Mouse (Mus musculus): Measurements from ENCODE around the gene Ucma. TPM values are rescaled to one million over a fixed set of nuclear protein-coding genes. Genes with fewer than 3 reads are reported as not detected.

Ucma gene
- polyA plus RNA-seq, 1 experiment from 2014 or later, result not detected

GRCm38 (mm10) chr2:4983987-4984386 is 8.1 kb downstream of the Ucma start:
- no peak for ATAC-seq (ENCODE audit: low read depth)
- WGBS, result 33% methylated on average over 5 of the region's 5 CpGs
- no peaks in the 10 kb centered on the region for H3K9me3 ChIP-seq

GRCm38 (mm10) chr2:4985000-4985399 is 9.1 kb downstream of the Ucma start:
- H3K27me3 ChIP-seq, result no peaks in the 10 kb centered on the region
- H3K4me2 ChIP-seq, result no peak overlapping the region
- H3K4me3 ChIP-seq, result no peak overlapping the region
- no peak overlapping the region for H3K27ac ChIP-seq (replicated peaks)
- ATAC-seq (ENCODE audit: low read depth), result no peak
- no peaks in the 10 kb centered on the region for H3K9me3 ChIP-seq
- H3K36me3 ChIP-seq, result no peaks in the 10 kb centered on the region
- WGBS, result 76% methylated on average over 6 of the region's 6 CpGs
- no peak overlapping the region for H3K9ac ChIP-seq
- H3K4me1 ChIP-seq (replicated peaks), result no peaks in the 10 kb centered on the region

More at GRCm38 (mm10) chr2:4983987-4984386, 8.1 kb downstream of the Ucma start:
- H3K27me3 ChIP-seq, result no peaks in the 10 kb centered on the region
- no peak overlapping the region for H3K4me2 ChIP-seq
- no peaks in the 10 kb centered on the region for H3K4me1 ChIP-seq (replicated peaks)
- H3K36me3 ChIP-seq, result no peaks in the 10 kb centered on the region
- no peak overlapping the region for H3K4me3 ChIP-seq
- no peak overlapping the region for H3K9ac ChIP-seq
- no peak overlapping the region for H3K27ac ChIP-seq (replicated peaks)

GRCm38 (mm10) chr2:4986798-4987197 is 10.9 kb downstream of the Ucma start:
- no peaks in the 10 kb centered on the region for H3K9me3 ChIP-seq
- H3K4me1 ChIP-seq (replicated peaks), result no peaks in the 10 kb centered on the region
- H3K36me3 ChIP-seq, result 0 out of 2 replicates have a peak, but pooled peaks cover 7% of the 10 kb centered on the region
- H3K4me2 ChIP-seq, result no peak overlapping the region
- no peak overlapping the region for H3K9ac ChIP-seq
- no peak for ATAC-seq (ENCODE audit: low read depth)
- no peaks in the 10 kb centered on the region for H3K27me3 ChIP-seq
- H3K27ac ChIP-seq (replicated peaks), result no peak overlapping the region
- H3K4me3 ChIP-seq, result no peak overlapping the region
- WGBS, result 90% methylated on average over 4 of the region's 4 CpGs

GRCm38 (mm10) chr2:4987388-4988180 is 11.7 kb downstream of the Ucma start:
- H3K9me3 ChIP-seq, result no peaks in the 10 kb centered on the region
- H3K4me3 ChIP-seq, result no peak overlapping the region
- H3K4me1 ChIP-seq (replicated peaks), result no peaks in the 10 kb centered on the region
- ATAC-seq (ENCODE audit: low read depth), result no peak
- peaks cover 10% of the 10 kb centered on the region; the same call in 1 of the 2 replicates for H3K36me3 ChIP-seq
- H3K27ac ChIP-seq (replicated peaks), result no peak overlapping the region
- no peak overlapping the region for H3K4me2 ChIP-seq
- H3K9ac ChIP-seq, result no peak overlapping the region
- WGBS, result 87% methylated on average over 8 of the region's 8 CpGs
- no peaks in the 10 kb centered on the region for H3K27me3 ChIP-seq

- no peaks in the 10 kb centered on the region for H3K9me3 ChIP-seq
- ATAC-seq (ENCODE audit: low read depth), result no peak
- no peak overlapping the region for H3K27ac ChIP-seq (replicated peaks)
- 82% methylated on average over 11 of the region's 11 CpGs for WGBS
- no peaks in the 10 kb centered on the region for H3K27me3 ChIP-seq
- H3K9ac ChIP-seq, result no peak overlapping the region
- no peaks in the 10 kb centered on the region for H3K4me1 ChIP-seq (replicated peaks)
- H3K36me3 ChIP-seq, result peaks cover 15% of the 10 kb centered on the region; the same call in 1 of the 2 replicates
- H3K4me2 ChIP-seq, result no peak overlapping the region
- H3K4me3 ChIP-seq, result no peak overlapping the region
Measured at GRCm38 (mm10) chr2:4988826-4989424, 13.0 kb downstream of the Ucma start.

GRCm38 (mm10) chr2:4993584-4993983 is 17.7 kb downstream of the Ucma start:
- WGBS, result 93% methylated on average over 11 of the region's 11 CpGs

GRCm38 (mm10) chr2:4994436-4994835 is 18.5 kb downstream of the Ucma start:
- Histone ChIP-seq H3K9ac (no peak overlapping the region), H3K27me3 (no peaks in the 10 kb centered on the region), H3K4me3 (no peak overlapping the region), H3K4me1 (replicated peaks) (no peaks in the 10 kb centered on the region), H3K4me2 (no peak overlapping the region), H3K27ac (replicated peaks) (no peak overlapping the region), H3K9me3 (no peaks in the 10 kb centered on the region), H3K36me3 (peaks cover 19% of the 10 kb centered on the region)
- 90% methylated on average over 4 of the region's 4 CpGs for WGBS
- no peak for ATAC-seq (ENCODE audit: low read depth)

More at GRCm38 (mm10) chr2:4993584-4993983, 17.7 kb downstream of the Ucma start:
- no peaks in the 10 kb centered on the region for H3K27me3 ChIP-seq
- no peak overlapping the region for H3K4me2 ChIP-seq
- ATAC-seq (ENCODE audit: low read depth), result no peak
- H3K36me3 ChIP-seq, result peaks cover 19% of the 10 kb centered on the region; the same call in 1 of the 2 replicates
- H3K27ac ChIP-seq (replicated peaks), result no peak overlapping the region
- no peak overlapping the region for H3K9ac ChIP-seq
- H3K4me1 ChIP-seq (replicated peaks), result no peaks in the 10 kb centered on the region
- H3K9me3 ChIP-seq, result no peaks in the 10 kb centered on the region
- H3K4me3 ChIP-seq, result no peak overlapping the region

- Histone ChIP-seq H3K9me3 (no peaks in the 10 kb centered on the region), H3K4me3 (no peak overlapping the region), H3K4me1 (replicated peaks) (no peaks in the 10 kb centered on the region), H3K4me2 (no peak overlapping the region), H3K27me3 (no peaks in the 10 kb centered on the region), H3K27ac (replicated peaks) (no peak overlapping the region), H3K9ac (no peak overlapping the region), H3K36me3 (peaks cover 19% of the 10 kb centered on the region)
- no peak for ATAC-seq (ENCODE audit: low read depth)
- 95% methylated on average over 11 of the region's 11 CpGs for WGBS
Measured at GRCm38 (mm10) chr2:4995646-4996045, 19.7 kb downstream of the Ucma start.

- Histone ChIP-seq H3K36me3 (peaks cover 12% of the 10 kb centered on the region), H3K4me2 (no peak overlapping the region), H3K9me3 (no peaks in the 10 kb centered on the region), H3K4me3 (no peak overlapping the region), H3K9ac (no peak overlapping the region), H3K4me1 (replicated peaks) (no peaks in the 10 kb centered on the region), H3K27ac (replicated peaks) (no peak overlapping the region), H3K27me3 (no peaks in the 10 kb centered on the region)
- WGBS, result 94% methylated on average over 6 of the region's 6 CpGs
- ATAC-seq (ENCODE audit: low read depth), result no peak
Measured at GRCm38 (mm10) chr2:4996421-4996824, 20.5 kb downstream of the Ucma start.

- H3K4me2 ChIP-seq, result no peak overlapping the region
Measured at GRCm38 (mm10) chr2:4998905-4999304, 23.0 kb downstream of the Ucma start.

GRCm38 (mm10) chr2:5001266-5001665 is 25.3 kb downstream of the Ucma start:
- H3K4me2 ChIP-seq, result no peak overlapping the region
- H3K36me3 ChIP-seq, result peaks cover 14% of the 10 kb centered on the region
- no peaks in the 10 kb centered on the region for H3K4me1 ChIP-seq (replicated peaks)
- no peak overlapping the region for H3K9ac ChIP-seq
- no peak overlapping the region for H3K4me3 ChIP-seq
- H3K27ac ChIP-seq (replicated peaks), result no peak overlapping the region
- no peaks in the 10 kb centered on the region for H3K27me3 ChIP-seq
- WGBS, result 92% methylated on average over 6 of the region's 6 CpGs
- no peak for ATAC-seq (ENCODE audit: low read depth)
- H3K9me3 ChIP-seq, result no peaks in the 10 kb centered on the region

More at GRCm38 (mm10) chr2:4998905-4999304, 23.0 kb downstream of the Ucma start:
- Histone ChIP-seq H3K4me3 (no peak overlapping the region), H3K27ac (replicated peaks) (no peak overlapping the region), H3K9me3 (no peaks in the 10 kb centered on the region), H3K36me3 (peaks cover 9% of the 10 kb centered on the region; the same call in 1 of the 2 replicates), H3K9ac (no peak overlapping the region), H3K27me3 (no peaks in the 10 kb centered on the region), H3K4me1 (replicated peaks) (no peaks in the 10 kb centered on the region)
- 83% methylated on average over 3 of the region's 3 CpGs for WGBS
- no peak for ATAC-seq (ENCODE audit: low read depth)

- H3K4me3 ChIP-seq, result no peak overlapping the region
- H3K36me3 ChIP-seq, result peaks cover 21% of the 10 kb centered on the region; the same call in 1 of the 2 replicates
- H3K4me1 ChIP-seq (replicated peaks), result peaks cover 7% of the 10 kb centered on the region
- 94% methylated on average over 4 of the region's 4 CpGs for WGBS
- H3K9me3 ChIP-seq, result no peaks in the 10 kb centered on the region
- no peak overlapping the region for H3K4me2 ChIP-seq
- H3K9ac ChIP-seq, result no peak overlapping the region
- no peaks in the 10 kb centered on the region for H3K27me3 ChIP-seq
- H3K27ac ChIP-seq (replicated peaks), result no peak overlapping the region
- no peak for ATAC-seq (ENCODE audit: low read depth)
Measured at GRCm38 (mm10) chr2:5007107-5007506, 31.2 kb downstream of the Ucma start.
